ENCODE assay signal across 11 mouse cellular contexts in genomic region chr2:118897808-118898207, GRCm38 (mm10). TPM values are rescaled to one million over a fixed set of nuclear protein-coding genes. Genes with fewer than 3 reads are reported as not detected.
A peak's percentile ranks its signal among the peaks of the same experiment; 100 is the strongest.
DNase-seq lines count a peak whose midpoint lies in the region; ATAC-seq and TF ChIP-seq lines count a peak whose summit lies in the region.
"Had no signal": no experiment of that assay in that cellular context is flagged by ENCODE, and none has a peak within 500 bp of the region (broad histone marks: within the 10 kb centered on the region; RNA-seq: fewer than 3 reads in every experiment).

No protein-coding gene starts in this region.

- no peak overlapping the region for H3K27ac ChIP-seq in hindbrain, embryonic 12.5 days
- no peak overlapping the region for H3K27ac ChIP-seq in hindbrain, postnatal 0 days
- no peak overlapping the region for H3K27ac ChIP-seq in limb, embryonic 13.5 days

- TF ChIP-seq CTCF in hindbrain, postnatal 0 days (IDR thresholded peaks at IDR 0.05; ENCODE audit: low read depth), result no peak
- TF ChIP-seq CTCF in G1E (IDR thresholded peaks at IDR 0.05; ENCODE audit: low read depth, low read length), result no peak

- H3K4me1 ChIP-seq in hindbrain, embryonic 12.5 days, result peaks cover 37% of the 10 kb centered on the region
- peaks cover 14% of the 10 kb centered on the region for H3K4me1 ChIP-seq in hindbrain, postnatal 0 days (ENCODE audit: insufficient read depth, low read length)
- H3K4me1 ChIP-seq in G1E (ENCODE audit: insufficient read depth, low read depth, low read length), result peaks cover 79% of the 10 kb centered on the region
- H3K4me1 ChIP-seq in limb, embryonic 13.5 days, result peaks cover 39% of the 10 kb centered on the region

- peak overlapping the region; percentile 13 for H3K4me2 ChIP-seq in hindbrain, embryonic 12.5 days (replicated peaks)
- no peak overlapping the region for H3K4me2 ChIP-seq in hindbrain, postnatal 0 days (ENCODE audit: low read depth, low read length)
- H3K4me2 ChIP-seq in limb, embryonic 13.5 days (replicated peaks), result peak overlapping the region; percentile 92; the same call in 1 of the 2 replicates

- DNase-seq in cerebellum, adult 9-11 months, result peak; percentile 58
- no peak for DNase-seq in cerebellum, postnatal 36 days
- no peak for DNase-seq in hindbrain, postnatal 0 days (ENCODE audit: low spot score)
- DNase-seq in G1E (ENCODE audit: low spot score), result peak; percentile 47
- no peak for DNase-seq in thymus, postnatal 25 days
- DNase-seq in gastrocnemius, postnatal 10 days, result no peak
- DNase-seq: kidney, postnatal 25 days; lung, embryonic 14.5 days; right cerebral cortex, postnatal 14 days had no signal

- H3K9ac ChIP-seq in hindbrain, embryonic 12.5 days, result no peak overlapping the region
- no peak overlapping the region for H3K9ac ChIP-seq in hindbrain, postnatal 0 days (replicated peaks; ENCODE audit: low read length)
- no peak overlapping the region for H3K9ac ChIP-seq in limb, embryonic 13.5 days

- 0% methylated on average over 11 of the region's 11 CpGs for WGBS in hindbrain, embryonic 12.5 days
- under 1% methylated on average over 11 of the region's 11 CpGs for WGBS in hindbrain, postnatal 0 days
- WGBS in limb, embryonic 13.5 days, result 5% methylated on average over 11 of the region's 11 CpGs

- no peaks in the 10 kb centered on the region for H3K36me3 ChIP-seq in hindbrain, embryonic 12.5 days
- H3K36me3 ChIP-seq in hindbrain, postnatal 0 days (ENCODE audit: insufficient read depth, low read length), result no peaks in the 10 kb centered on the region
- peaks cover 5% of the 10 kb centered on the region for H3K36me3 ChIP-seq in G1E (replicated peaks)
- no peaks in the 10 kb centered on the region for H3K36me3 ChIP-seq in limb, embryonic 13.5 days

- H3K27me3 ChIP-seq in hindbrain, embryonic 12.5 days, result peaks cover 78% of the 10 kb centered on the region
- peaks cover 46% of the 10 kb centered on the region for H3K27me3 ChIP-seq in hindbrain, postnatal 0 days (ENCODE audit: insufficient read depth, low read length)
- peaks cover 25% of the 10 kb centered on the region; the same call in 1 of the 2 replicates for H3K27me3 ChIP-seq in G1E (ENCODE audit: insufficient read depth, low read length)
- peaks cover 84% of the 10 kb centered on the region for H3K27me3 ChIP-seq in limb, embryonic 13.5 days

- H3K9me3 ChIP-seq in hindbrain, embryonic 12.5 days (replicated peaks), result no peaks in the 10 kb centered on the region
- no peaks in the 10 kb centered on the region for H3K9me3 ChIP-seq in hindbrain, postnatal 0 days (ENCODE audit: low read length)
- H3K9me3 ChIP-seq in G1E (replicated peaks), result no peaks in the 10 kb centered on the region
- H3K9me3 ChIP-seq in limb, embryonic 13.5 days, result no peaks in the 10 kb centered on the region

- no peak overlapping the region for H3K4me3 ChIP-seq in hindbrain, embryonic 12.5 days
- H3K4me3 ChIP-seq in hindbrain, postnatal 0 days (ENCODE audit: low read length), result no peak overlapping the region
- H3K4me3 ChIP-seq in G1E (ENCODE audit: low read depth, low read length), result peak overlapping the region; percentile 74; the same call in 1 of the 2 replicates
- 0 out of 2 replicates have a peak overlapping the region, but pooled peaks have one; percentile 5 for H3K4me3 ChIP-seq in limb, embryonic 13.5 days

- no peak for ATAC-seq in hindbrain, embryonic 12.5 days (ENCODE audit: low FRiP score)
- no peak for ATAC-seq in hindbrain, postnatal 0 days
- ATAC-seq in G1E (ENCODE audit: extremely low read depth, insufficient number of reproducible peaks, low FRiP score, poor library complexity, severe bottlenecking), result no peak
- ATAC-seq in limb, embryonic 13.5 days (ENCODE audit: low FRiP score, low read depth), result no peak

RNA-seq across cellular contexts. Expression of gene Bahd1, which starts 2.4 kb away (rescaled TPM):
- 6.7 and 6.8 TPM in 2 replicates for polyA plus RNA-seq in hindbrain, embryonic 12.5 days (2016; fragmentation: Nextera tagmentation; extraction: Ambion mirVana)
- 24.5 and 25.2 TPM in 2 replicates for total RNA-seq in hindbrain, postnatal 0 days (2014; rRNA removed)
- 4.8 and 5.9 TPM in 2 replicates for polyA plus RNA-seq in hindbrain, postnatal 0 days (2015; fragmentation: Nextera tagmentation; extraction: Ambion mirVana)
- total RNA-seq in G1E (2014; fragmentation: Nextera tagmentation), result 38.2 and 53.9 TPM in 2 replicates
- 11.0 and 12.5 TPM in 2 replicates for total RNA-seq in G1E (2017)
- 135 and 153 TPM in 2 replicates for polyA plus RNA-seq in G1E (2012)
- 3.7 and 3.8 TPM in 2 replicates for polyA plus RNA-seq in limb, embryonic 13.5 days (2015; fragmentation: Nextera tagmentation; extraction: Ambion mirVana)
- 1 to 10 TPM; 4.8 to 7.4 TPM for total RNA-seq in gastrocnemius, postnatal 10 days (2021)

RNA-seq across cellular contexts. Expression of gene Chst14, which starts 28.5 kb away (rescaled TPM):
- 26.9 and 29.6 TPM in 2 replicates for polyA plus RNA-seq in hindbrain, embryonic 12.5 days (2016; fragmentation: Nextera tagmentation; extraction: Ambion mirVana)
- total RNA-seq in hindbrain, postnatal 0 days (2014; rRNA removed), result 6.2 and 8.5 TPM in 2 replicates
- 4.7 and 4.9 TPM in 2 replicates for polyA plus RNA-seq in hindbrain, postnatal 0 days (2015; fragmentation: Nextera tagmentation; extraction: Ambion mirVana)
- total RNA-seq in G1E (2014; fragmentation: Nextera tagmentation) (2.5 and 4.3 TPM in 2 replicates), G1E (2017) (1.2 and 1.3 TPM in 2 replicates)
- polyA plus RNA-seq in G1E (2012), result 4.9 and 7.0 TPM in 2 replicates
- polyA plus RNA-seq in limb, embryonic 13.5 days (2015; fragmentation: Nextera tagmentation; extraction: Ambion mirVana), result 51.2 and 51.9 TPM in 2 replicates
- 10 to 100 TPM in 1 of 2 experiments, 1 to 10 TPM in 1; 9.8 to 11.3 TPM for total RNA-seq in gastrocnemius, postnatal 10 days (2021)

RNA-seq across cellular contexts. Expression of gene Ivd, which starts 36.1 kb away (rescaled TPM):
- 53.8 and 56.8 TPM in 2 replicates for polyA plus RNA-seq in hindbrain, embryonic 12.5 days (2016; fragmentation: Nextera tagmentation; extraction: Ambion mirVana)
- 68.2 and 101 TPM in 2 replicates for total RNA-seq in hindbrain, postnatal 0 days (2014; rRNA removed)
- 61.7 and 68.7 TPM in 2 replicates for polyA plus RNA-seq in hindbrain, postnatal 0 days (2015; fragmentation: Nextera tagmentation; extraction: Ambion mirVana)
- total RNA-seq in G1E (2014; fragmentation: Nextera tagmentation) (13.4 and 18.5 TPM in 2 replicates), G1E (2017) (22.2 and 25.4 TPM in 2 replicates)
- polyA plus RNA-seq in G1E (2012), result 11.4 and 11.5 TPM in 2 replicates
- polyA plus RNA-seq in limb, embryonic 13.5 days (2015; fragmentation: Nextera tagmentation; extraction: Ambion mirVana), result 82.6 and 95.3 TPM in 2 replicates
- 10 to 100 TPM; 57.9 to 75.4 TPM for total RNA-seq in gastrocnemius, postnatal 10 days (2021)

Comparison
In these comparisons a context has a peak if more than half of its experiments do, and no peak if none do; other contexts are left out.
1. DNase-seq: peak in cerebellum, adult 9-11 months (single experiment) and G1E (single experiment); none in cerebellum, postnatal 36 days (0 of 2), hindbrain, postnatal 0 days (single experiment), thymus, postnatal 25 days (single experiment) and gastrocnemius, postnatal 10 days (single experiment).
2. H3K4me3 ChIP-seq: peak in G1E (single experiment) and limb, embryonic 13.5 days (single experiment); none in hindbrain, embryonic 12.5 days (single experiment) and hindbrain, postnatal 0 days (single experiment).
3. RNA of gene Bahd1, which starts 2.4 kb away (polyA plus RNA-seq): 135 to 153 TPM in G1E; 6.7 to 6.8 TPM in hindbrain, embryonic 12.5 days, 4.8 to 5.9 TPM in hindbrain, postnatal 0 days and 3.7 to 3.8 TPM in limb, embryonic 13.5 days; every median in the first group is over 10 times any median in the second.